Mouse (Mus musculus) CD4-positive helper T cell, adult 2 months (primary cell): Measurements from ENCODE around the gene Dapp1.
"Not testable (repeated sequence)": the region's sequence is repeated elsewhere in the genome, so short reads cannot be mapped to it uniquely, and the experiment has no call there.

Source experiments
- DNase-seq: peaks from one replicate; pipeline ENCODE4 v3.0.0-alpha.2; 2012; ENCODE audit warnings: low read depth, missing footprints, low spot score

The Dapp1 gene

DNA sequence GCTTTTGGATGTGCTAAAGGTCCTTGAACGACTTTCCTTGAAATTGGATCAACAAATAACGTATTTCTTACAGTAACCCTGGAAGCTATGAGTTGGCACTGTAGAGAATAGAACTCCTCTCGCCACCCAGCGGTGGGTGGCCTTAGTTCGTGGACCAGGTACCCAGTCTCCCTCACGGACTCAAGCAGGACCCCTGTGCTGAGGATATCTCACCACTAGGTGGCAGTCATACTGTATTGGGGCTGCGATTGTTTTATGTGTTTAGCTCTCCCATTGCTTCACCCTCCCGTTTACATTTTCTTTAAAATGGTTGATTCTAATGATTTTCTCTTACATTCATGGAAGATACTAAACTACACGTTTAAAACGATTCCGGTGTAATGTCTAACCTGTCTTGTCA lies 9.8 kb upstream of the Dapp1 start:
- peak; percentile 89 for DNase-seq

DNA sequence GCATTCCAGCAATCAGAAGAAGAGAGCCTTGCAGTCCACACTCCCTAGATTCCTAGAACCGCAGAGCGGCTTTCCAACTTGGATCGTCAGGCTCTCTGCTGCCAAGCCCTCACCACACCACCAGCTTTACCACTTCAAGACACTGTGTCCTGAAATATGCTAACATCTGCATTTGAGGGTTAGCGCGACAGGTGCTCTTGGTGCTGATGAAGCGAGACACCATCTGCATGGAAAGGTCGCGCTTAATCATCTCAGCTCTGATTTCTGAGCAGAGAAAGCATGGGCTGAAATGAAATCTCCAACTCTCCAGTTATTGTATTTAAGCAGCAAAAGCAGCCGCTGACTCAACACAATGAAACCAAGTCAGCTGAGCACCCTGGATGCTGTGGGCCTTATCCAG lies 8.1 kb upstream of the Dapp1 start:
- no peak for DNase-seq

DNA sequence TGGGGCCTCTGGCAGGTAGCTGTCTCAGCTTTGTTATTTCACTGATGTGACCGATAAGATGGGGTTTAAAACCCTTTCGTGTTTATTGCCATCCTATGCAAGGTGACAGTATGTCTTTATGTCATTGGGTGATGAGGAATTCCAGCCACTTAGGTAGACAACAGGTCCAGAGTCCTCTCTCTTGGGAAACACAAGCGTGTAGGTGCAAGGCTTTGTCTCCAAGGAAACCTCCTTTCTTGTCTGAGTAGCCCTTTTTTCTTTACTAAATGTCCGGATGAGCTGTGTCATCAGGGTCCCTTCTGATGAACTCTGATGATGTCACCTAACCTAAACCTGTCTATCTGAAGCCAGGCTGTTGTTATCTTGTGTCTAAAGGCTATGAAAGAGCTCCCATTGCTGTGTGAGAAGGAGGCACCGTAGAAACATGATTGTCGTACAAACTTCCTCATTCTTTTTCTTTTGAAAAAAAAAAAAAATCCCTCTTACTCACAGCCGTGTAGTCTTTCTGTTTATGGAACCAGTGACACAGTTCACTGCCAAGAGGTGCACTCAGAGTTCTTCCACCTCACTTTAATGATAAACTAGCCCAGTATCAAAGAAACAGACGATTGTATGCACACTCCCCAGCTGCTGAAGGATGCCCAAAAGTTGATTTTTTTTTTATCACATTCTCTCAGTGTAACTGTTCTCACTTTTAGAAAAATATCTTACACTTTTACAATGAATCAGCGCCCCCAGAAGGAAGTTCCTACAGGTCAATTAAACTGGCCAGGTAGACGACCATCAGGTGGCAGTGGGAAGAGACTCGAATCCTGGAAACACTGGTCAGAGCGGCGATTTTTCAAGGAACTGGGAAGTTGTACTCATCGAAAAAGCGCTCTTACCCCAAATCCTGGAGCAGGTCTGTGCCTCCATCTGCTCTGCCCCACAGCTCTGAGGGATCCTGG lies 637 bp downstream of the Dapp1 start:
- DNase-seq, result peak; percentile 76

DNA sequence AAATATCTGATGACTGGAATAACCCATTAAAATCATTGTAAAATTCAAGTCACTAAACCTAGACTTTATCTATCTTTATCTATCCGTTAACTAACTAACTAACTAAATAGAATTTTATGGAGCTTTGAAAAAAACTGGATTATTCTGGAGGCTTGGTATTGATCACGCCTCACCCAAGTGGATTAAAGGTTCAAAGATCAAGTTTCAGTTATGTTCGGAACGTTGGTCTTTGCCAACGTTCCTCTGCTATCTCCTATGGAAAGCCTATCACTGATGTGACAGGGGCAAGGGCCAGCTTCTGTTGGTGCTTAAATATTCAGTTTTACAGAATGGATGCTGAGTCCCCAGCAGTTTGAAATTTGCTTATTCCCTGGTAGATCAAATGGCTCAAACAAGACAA lies 3.1 kb downstream of the Dapp1 start:
- no peak for DNase-seq

DNA sequence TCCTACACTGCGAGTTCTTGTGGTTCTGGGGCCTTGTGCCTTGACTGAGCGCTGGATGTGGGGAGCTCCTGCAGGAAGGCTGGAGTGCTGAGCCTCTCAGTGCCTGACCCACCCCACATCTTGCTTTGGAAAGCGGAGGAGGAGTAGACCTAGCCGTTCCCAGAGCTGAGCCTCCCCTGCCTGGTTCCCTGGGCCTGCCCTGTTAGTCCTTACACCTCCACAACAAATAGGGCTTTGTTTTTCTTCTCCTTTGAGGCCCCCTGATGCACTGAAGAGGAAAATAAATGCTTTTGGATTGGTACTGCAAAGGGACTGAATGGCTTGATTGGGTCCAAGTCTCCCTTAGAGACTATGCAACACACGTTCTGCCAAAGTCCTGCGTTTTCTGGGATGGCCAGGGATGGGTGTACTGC lies 3.7 kb downstream of the Dapp1 start:
- no peak for DNase-seq

DNA sequence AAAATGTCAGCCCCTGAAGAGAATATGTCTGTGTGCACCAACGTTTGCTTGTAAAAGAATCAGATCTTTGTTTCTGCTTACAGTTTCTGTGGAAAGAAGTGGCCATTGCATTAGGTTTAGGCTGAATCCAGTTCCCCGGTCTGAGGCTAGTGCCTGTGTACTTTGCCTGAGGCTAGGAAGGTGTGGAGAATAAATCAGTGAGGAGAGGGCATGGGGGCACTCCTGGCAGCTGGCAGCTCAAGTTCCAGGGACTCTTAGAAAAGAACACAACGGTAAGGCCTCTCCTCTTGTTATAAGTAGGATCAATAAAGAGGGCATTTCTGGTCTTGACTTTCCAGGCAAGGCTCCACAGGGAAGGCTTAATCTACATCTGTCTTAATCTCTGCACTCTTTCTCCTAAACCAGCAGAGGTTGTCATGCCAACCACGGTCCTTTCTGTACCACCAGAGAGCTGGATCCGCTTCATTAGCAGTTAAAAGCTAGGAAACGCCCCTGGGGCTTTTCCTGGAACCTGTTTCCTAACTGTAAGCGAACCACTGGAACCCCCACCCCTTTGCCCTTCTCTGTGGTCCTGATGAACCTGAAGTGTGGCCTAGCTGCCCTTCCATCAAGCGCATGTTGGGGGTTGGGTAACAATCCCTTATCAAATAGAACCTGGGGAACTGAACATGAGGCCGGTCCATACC lies 4.3 kb downstream of the Dapp1 start:
- no peak for DNase-seq

DNA sequence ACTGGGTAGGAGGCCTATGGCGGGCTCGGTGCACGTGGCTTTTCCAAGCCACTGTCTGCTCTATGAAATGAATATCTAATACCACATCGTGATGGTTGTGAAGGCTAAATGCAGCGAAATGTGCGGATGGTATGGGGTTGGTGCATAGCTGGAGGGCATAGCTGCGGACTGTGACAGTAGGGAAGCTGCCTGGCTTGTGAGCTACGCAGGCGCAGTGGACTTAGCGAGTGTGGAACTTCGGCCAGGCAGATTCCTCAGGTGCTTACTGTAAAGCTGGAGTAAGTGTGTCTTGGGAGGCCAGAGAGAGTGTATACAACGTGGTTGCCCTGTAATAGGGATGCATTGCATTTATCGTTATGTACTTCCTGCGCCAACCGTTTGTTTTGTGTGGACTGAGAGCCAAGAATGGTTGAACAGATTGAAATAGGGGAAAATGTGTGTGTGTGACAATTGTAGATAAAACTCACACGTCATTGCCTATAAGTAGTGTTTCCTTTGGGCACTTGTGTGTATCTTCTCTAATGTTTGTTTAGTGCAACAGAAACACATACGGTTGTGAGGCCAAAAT lies 5.4 kb downstream of the Dapp1 start:
- no peak for DNase-seq

DNA sequence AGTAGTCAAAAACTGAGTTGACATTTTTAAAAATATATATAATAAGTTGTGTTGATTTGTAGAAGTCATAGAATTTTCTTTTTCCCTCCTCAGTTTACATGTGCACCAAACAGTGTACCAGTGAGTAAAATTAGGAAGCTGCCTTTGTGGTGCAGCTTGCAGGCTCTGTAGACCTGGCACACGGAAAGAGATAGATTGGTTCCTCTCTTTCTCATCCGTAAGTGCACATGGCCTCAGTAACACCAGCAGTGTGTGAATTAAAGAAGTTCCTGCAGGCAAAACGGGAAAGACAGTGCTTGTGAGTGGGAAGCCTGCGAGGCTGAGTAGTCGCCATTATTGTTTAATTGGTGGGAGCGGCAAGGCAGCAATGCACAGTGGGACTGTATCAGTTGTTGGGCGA lies 5.9 kb downstream of the Dapp1 start:
- no peak for DNase-seq

DNA sequence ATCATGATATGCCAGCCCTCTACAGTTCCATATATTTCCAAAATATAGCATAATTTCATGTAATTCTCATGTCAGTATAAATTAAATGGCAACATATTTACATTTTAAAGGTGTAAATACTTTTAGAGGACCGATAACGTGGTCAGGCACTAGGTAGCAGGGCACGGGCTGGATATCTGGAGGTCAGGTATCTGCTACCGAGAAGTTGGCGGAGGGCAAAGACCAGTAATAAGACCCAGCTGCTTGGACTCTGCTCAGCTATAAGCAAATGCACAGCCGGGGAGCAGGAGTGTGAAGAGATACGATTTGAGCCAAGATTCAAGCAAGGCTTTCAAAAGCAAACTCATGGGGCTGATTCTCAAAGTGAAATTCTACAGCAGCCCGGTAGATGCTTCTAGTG lies 7.0 kb downstream of the Dapp1 start:
- DNase-seq, result no peak

DNA sequence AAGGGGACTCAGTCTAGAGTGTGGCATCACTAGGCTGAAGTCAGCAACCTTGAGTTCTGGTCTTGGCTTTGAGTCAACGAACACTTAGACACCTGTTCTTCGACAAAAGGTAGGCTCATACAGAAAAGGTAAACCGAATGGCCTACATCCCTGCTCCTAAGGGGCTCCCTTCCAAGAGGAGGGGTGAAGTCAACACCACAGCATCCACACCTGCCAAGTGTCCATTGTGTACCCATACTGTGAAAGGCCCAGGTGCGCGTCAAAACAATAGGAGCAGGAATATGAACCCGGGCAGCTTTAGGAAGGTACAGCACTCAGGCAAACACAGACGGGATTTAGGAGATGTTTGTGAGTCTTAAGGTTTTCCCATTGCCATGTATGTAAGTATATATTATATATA lies 8.4 kb downstream of the Dapp1 start:
- DNase-seq, result no peak

DNA sequence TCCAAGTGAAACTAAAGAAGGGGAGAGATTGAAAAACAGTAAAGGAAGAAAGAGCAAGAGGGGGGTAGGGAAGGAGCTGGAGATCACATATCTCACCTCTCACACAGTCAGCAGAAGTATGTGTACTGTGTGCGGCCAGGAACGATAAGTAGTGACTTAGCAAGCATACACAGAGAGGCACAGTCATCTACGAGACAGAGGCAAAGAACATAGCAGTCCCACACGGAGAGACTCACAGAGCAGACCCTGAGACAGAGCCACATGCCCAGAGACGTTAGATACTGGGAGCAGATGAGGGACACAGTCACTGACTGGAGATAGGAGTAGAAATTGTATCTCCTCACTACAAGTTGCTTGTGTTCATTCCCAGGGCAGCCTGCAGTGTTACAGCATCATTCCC lies 9.1 kb downstream of the Dapp1 start:
- DNase-seq, result no peak

DNA sequence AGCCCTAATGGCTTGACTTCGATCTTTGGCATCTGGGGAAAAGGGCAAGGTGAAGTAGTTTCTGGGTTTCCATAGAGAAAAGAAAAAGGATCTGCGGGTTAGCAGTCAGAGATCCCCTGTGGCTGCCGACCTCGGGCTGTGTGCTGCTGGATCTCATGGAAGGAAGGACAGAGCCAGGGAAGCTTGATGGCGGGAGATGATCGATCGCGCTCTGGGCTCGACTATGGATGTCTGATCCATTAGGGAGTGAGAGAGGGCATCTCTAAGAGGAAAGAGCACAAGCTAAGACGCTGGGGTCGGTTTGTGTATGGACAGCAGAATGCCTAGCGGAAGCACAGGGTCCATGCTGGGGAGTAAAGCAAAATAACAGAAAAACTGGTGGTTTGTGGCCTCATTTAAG lies 11.4 kb downstream of the Dapp1 start:
- DNase-seq, result no peak

DNA sequence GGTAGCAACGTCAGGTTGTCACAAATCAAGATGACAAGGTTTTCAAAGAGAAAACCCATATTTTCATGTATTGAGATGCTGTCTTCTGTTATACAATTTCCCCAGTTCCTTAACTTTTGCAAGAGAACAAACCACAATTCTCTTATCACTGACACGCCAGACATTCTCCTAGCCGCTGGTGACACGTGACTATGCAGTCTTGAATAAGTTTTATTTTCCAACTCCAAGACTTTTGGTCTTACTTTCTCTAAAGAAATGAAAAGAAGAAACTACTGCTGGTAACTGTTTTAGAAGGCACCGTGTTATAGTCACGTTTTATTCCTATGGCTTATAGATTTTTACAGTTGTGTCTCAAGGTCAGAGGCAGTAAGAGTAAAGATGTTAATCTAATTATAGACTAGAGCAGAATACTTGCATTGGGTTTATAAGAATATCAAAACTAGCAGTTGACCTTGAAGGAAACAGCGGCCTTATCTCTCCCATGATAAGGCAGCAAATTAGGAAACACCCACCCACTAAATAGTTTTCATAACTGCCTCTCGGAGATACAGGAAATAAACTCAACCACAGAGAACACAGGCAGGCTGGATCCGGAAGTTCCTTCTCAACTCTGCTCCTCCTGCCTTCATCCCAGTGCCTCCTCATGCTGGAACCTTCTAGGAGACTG lies 12.4 kb downstream of the Dapp1 start:
- DNase-seq, result peak; percentile 73

DNA sequence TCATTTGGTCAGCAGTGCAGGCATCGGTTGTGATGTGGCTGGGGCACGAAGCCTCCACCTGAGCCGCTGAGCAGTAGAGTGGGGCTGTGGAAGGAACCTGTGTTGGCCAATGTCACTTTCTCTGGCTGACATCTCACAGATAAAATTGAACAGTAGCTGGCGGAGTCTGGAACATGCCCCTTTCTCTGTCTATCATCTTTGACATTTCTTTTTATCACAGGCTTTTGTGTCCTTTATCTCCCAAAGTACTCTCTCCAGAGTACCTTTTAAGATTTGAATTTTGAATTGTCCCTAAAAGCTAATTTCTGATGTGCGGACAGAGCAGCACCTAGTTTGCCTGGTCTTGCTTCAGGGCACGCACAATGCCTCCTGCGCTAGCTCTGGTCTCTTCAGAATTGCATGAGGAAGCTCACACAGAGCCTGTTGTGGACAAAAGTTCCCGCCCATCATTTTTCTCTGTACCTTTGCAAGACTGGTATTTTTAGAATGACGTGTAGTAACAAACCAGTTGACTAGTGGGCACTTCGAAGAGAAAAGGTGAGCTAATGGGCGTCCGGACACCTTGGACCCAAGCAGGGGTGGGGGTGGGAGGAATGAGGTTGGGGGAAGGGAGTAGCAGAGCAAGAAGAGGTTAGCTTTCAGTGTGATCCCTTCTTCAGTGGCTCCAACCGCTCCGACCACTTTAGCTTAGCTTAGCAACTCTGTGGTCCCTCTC lies 13.1 kb downstream of the Dapp1 start:
- no peak for DNase-seq

DNA sequence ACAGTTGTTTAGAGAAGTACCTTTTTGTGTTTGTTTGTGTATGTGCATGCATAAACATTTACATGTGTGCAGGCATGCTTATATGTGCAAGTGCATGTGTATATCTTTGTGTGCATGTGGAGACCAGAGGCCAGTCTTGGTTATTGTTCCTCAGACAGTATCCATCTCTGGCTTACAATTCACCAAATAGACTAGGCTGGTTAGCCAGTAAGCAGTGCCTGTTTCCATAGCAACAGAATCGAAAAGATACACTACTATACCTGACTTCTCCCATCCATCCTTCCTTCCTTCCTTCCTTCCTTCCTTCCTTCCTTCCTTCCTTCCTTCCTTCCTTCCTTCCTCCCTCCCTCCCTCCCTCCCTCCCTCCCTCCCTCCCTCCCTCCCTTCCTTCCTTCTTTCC lies 17.3 kb downstream of the Dapp1 start:
- DNase-seq, result not testable (repeated sequence)

DNA sequence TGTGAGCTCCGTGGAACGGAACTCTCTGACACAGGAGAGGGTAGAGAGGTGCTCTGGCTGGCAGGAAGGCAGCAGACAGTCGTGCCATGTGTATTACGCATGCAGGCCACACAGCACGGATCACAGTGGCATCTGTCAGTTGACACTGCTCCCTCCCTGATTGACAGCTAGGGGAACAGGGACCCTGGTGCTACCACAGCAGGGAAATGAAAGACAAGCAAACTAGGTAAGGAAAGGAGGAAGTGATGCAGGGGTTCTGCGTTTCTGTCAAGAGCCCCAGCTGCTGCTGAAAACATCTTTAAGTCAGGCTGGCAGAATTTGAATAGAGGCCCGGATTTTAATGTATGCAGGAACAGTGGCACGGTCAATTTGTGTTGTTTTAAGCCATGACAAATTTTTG lies 17.8 kb downstream of the Dapp1 start:
- no peak for DNase-seq

DNA sequence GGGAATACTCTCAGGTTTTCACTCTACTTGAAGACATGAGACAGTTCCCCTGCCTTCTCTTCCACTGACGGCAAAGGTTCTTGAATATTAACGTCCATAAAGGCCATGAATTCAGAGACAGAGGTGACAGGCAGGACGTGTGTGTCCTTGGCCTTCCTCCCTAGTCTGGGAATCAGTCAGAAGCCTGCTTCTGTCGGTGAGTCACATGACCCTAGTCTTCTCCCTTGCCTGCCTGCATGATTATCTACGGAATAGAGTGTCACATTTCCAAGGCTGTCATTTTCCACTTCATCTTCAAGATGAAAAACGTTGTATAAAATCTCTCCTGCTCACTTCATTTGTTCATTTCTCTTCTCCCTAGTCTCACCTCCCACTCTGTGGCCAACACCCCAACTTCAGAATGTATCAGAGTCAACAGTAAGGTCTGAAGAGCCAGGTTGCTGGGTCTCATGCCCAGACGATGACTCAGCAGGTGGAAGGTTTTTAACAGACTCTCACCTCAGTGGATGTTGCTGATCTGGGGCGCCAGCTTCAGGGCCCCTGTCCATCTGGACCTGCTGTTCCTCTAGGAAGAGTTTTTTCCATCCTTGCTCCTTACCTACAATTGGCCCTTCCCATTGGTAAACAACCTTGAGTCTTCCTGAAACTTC lies 19.5 kb downstream of the Dapp1 start:
- no peak for DNase-seq

DNA sequence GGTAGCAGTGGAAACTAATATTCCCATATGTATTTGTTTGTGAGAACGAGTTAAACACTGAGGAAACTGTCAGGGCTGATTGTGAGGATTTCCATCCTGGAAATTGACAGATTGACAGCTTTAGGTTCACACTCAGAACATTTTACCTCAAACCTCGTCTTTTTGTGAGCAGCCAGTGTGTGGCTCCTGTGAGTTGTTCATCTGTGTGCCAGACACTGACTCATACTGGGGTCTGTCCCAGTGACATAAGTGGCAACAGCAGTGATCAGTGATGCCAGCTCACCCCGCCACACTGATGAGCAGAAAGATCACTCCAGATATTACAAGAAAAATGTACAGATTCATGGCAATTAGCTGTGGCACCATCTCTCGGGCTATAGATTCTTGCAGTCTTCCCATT lies 21.9 kb downstream of the Dapp1 start:
- DNase-seq, result no peak

DNA sequence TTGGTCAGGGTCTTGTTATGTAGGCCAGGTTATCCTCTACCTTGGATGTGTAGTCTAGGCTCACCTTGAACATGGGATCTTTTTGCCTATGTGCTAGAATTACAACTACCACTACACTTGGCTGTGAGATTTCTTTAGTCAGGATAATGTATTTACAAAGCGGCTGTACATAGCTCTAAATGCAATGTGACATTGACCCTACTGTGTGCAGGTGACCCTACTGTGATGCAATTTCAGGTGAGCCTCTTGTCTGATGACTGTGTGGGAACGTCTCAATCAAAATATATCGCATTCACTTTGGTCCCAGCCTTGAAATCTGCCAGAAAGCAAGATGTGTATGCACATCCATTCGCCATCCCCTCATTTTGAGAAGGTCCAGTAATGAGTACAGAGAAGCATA lies 23.0 kb downstream of the Dapp1 start:
- no peak for DNase-seq

DNA sequence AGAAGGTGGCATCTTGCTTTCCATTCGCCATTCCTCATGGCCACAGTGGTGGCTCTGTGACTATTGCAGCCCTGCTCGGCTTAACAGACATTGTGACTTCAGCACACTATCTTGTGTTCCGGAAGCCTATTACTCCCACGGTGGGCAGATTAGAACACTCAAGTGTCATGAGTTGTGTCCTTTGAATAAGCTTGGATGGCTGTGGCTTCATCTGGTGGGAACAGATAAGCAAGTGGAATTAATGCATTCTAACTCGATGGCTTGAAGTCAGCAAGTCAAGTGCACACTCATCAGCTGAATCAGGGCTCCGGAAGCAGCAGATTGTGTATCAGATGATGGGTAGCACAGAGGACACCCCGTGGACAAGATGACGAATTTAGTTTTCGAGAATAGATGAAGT lies 23.5 kb downstream of the Dapp1 start:
- no peak for DNase-seq

DNA sequence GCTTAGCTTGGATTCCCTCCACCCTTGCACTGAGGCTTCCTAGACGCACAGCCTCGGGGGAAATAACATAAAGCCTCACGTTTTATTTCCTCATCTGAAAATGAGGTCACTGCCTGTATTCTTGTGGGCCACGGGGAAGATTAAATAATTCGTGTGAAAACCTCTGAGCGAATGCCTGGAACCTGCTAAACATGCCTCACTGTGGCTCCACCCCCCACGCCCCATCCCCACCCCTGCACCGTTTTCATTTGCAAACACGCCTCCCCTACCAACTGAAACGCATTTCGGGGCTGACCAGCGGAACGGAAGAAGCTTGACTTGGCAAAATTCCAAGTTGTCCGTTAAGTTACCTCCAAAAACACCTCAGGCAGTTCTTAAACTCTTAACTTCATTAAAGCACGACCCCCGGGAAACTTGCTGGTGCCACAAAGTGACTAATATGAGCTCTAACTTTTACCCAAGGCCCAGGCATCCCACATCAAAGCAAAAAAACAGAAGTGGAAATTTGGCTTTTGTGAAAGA lies 25.7 kb downstream of the Dapp1 start:
- peak; percentile 73 for DNase-seq
